Mouse (Mus musculus): ENCODE results near the gene Ypel1.

Ypel1 gene

GRCm38 (mm10) chr16:17086669-17087193 lies 17.2 kb downstream of the Ypel1 start:
- in situ Hi-C loops (cut with MseI, MboI), result no loop called here

GRCm38 (mm10) chr16:17088346-17088745 lies 18.9 kb downstream of the Ypel1 start:
- in situ Hi-C loops (cut with MseI, MboI), result no loop called here

DNA sequence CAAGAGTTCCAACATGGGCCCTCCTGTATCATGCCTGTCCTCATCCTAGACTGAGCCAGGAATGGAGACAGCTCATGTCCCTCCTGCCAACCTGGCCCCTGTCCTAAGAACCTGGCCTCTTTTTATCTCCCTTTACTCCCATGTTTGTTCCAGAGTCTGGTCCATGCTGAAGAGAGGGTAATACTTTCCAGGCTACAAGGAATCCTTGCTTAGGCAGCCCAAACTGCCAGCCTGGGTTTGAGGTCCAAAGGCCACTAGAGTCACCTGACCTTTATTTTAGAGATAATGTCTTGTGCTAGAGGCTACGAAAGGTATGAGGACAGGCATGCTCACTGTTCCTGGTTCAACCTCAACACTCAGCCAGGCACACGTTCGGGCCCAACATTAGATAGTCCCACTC lies 27.4 kb downstream of the Ypel1 start:
- in situ Hi-C loops (cut with MseI, MboI), result no loop called here

DNA sequence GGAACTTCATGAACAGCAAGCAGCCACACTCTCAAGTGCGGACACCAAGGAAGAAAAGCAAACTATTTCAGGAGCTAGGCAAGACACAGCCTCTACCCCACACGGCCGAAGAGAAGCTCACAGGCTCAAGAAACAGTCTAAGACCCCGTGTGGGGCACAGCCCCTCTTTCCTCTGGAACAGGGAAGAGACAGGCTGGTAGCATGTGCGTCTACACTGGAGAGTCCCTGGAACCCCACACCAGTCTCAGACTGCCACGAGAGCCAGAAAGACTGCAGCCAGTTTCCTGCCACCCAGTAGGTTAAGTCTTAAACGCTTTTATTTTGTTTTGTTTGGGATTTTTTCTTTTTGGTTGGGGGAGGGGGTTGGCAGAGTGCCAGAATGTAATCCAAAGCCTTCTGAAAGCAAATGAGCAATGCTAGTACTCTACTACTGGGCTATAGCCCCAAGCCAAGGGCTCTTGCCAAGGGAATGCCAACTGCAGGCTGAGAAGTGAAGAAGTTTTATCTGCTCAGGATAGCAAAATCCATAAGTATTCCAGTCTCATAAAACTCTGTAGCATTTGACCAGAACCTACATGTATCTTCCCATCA lies 33.2 kb downstream of the Ypel1 start:
- in situ Hi-C loops (cut with MseI, MboI), result no loop called here

DNA sequence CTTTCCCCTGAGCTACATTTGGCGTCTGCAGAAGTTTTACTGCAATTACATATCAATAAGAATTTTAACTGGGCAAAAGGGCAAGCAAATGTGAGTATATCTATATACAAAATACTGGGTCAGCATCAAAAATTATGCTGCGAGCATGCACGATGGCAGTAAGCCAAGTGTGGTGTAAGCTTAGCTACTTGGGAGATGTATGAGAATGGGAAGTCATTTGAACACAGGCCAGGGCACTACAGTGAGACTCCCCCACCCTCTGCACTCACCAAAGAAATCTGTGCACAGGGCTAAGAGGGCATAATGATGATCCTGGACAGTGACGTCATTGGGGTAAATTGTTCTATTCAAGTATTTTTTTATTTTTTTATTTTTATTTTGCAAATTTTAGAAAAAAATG lies 35.1 kb downstream of the Ypel1 start:
- in situ Hi-C loops (cut with MseI, MboI), result no loop called here

DNA sequence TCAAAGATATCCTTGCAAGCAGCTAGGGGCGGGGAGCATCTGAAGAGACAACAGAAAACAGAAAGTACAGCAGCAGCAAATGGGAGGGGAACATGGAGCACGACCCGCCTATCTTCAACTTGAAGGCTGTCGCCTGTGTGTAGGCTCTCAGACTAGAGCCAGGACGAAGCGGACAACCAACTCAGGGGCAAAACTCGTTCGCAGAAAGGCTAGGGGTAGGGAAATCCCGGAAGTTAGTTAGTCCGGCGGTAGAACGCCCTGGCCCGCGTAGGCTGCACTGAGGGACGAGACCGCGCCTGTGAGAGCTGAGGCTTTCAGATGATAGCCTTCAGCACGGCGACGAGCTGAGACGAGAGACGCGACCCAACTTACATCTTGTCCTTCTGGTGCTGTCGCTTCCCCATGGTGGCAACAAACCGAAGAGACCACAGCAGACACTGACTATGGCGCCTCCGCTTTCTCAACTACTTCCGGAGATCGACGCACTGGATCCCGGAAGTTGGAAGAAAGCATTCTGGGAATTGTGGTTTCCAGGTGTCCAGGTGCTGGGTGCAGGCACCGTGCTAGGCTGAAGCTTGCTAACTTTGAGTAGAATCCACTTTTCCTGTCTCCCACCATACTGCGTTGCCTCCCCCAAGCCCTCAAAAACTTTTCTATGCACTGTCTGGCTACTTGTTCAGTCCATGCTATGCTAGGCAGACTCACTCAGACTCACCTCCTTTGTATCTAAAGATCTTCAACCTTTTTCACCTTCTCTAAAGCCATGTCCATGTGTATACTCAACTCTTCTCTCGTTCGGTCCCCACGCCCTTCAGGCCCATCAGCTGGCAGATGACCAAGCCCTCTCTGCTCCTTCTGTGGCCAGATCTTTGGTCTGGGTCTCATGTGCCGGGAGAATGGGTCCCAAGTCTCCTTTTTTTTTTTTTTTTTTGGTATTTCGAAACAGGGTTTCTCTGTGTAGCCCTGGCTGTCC lies 41.6 kb downstream of the Ypel1 start, which contains the start of gene Ppil2:
Gene Ppil2 (minus strand): TSS at position 487 of the 973 bp plus-strand sequence.
- in situ Hi-C loops (cut with MseI, MboI), result no loop called here

DNA sequence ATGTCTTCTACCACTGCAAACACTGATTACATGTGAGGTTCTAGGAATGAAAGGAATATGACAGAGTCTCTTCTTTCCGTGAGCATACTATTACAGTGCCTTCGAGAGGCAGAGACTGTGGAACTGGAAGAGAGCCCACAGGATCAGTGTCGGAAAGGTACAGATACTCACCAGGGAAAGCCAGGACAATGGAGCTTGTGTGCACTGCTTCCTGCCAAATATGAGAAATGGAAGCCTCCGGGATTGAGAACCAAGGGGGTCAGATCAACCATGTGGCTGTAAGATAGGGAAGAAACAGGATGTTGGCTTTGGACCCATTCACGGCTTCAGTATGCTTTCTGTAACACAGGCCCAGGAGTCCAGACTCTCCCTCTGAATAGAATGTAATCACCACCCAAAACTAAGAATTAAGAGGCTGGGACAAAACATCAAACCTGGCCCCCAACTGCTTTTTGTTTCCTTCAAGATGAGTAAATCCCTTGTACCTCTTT lies 47.9 kb downstream of the Ypel1 start:
- in situ Hi-C loops (cut with MseI, MboI), result no loop called here

DNA sequence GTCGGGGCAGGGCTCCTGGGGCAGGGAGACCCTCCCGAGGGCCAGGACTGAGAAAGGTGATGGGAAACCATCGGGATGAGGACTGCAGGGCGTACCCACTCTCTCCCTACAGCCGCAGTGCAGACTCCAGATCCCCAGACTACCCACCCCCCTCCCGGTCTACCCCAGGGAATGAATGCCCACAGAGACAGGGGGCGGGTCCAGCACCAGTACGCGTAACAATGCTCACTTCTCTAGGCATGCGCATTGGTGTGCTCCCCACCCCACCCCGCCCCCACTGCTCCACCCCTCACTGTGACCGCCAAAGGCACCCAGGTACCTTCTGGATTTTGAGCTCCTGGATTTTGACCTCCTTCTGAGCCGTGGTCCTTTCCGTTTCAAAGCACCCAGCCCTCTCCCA lies 52.1 kb downstream of the Ypel1 start:
- in situ Hi-C loops (cut with MseI, MboI), result no loop called here

DNA sequence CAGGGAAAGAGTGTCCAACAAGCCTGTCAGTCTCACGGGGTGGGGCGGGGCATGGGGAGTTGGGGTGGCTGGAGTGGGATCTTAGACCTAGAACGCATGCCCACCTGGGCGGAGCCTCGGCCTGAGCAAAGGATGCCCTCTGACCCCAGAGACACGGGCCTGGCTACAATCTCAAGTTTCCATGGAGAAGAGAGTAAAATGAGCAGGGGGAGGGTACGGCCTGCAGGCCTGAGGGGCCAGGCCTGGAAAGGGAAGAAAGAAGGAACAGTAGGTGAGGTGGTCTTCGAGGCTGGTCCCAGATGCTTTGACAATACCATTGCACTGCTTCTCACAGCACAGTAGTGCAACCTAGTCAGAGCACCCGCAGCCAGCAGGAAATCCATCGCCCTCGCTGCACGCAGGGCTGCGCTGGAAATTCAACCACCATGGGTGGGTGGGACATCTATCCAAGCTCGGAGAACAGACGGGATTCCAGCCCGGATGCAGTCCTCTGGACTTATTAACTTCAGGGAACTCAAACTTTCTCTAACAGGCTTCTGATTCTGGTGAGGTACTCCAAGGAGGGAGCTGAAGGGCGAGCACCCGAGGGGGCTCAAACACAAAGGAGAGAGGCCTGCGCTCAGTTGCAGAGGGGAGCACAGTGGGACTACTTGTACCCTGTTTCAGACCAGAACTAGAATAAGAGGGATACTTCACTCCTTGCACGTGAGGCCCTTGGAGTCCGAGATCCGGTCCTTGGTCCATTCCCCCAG lies 54.8 kb downstream of the Ypel1 start:
- in situ Hi-C loops (cut with MseI, MboI), result no loop called here

DNA sequence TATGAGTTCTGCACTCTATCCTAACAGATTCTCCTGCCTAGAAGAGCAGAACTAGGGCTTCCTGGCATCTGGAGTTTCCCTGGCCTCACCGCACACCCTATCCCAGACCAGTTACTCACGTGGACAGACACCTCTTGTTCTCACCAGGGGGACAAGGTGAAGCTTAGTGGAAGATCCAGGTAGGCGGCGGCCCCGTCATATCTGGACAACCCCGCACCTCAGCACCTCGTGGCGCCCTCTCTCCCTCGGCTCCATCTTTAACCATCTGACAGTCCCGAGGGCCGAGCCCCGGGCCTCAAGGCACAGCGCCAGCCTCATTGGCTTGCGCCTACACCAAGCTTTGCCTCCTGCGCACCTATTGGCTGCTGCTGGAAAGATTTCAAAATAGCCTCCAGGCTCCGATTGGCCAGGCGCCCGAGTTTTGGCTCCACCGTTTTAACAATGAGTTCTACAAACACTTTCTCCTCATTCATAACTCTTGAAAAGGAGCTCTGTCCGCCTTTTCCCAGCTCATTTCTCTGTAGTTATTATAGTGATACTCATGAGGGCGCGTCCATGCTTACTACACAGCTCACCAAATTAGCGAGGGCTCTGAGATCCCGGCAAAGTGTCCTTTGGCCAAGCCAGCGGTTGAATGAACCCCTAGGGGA lies 55.5 kb downstream of the Ypel1 start, which contains the start of gene 2610318N02Rik:
Gene 2610318N02Rik (minus strand): TSS at position 297 of the 650 bp plus-strand sequence.
- in situ Hi-C loops (cut with MseI, MboI), result no loop called here

- in situ Hi-C loops (cut with MseI, MboI), result no loop called here
These were observed 57.8 kb downstream of the Ypel1 start for GRCm38 (mm10) chr16:17127292-17127691.

DNA sequence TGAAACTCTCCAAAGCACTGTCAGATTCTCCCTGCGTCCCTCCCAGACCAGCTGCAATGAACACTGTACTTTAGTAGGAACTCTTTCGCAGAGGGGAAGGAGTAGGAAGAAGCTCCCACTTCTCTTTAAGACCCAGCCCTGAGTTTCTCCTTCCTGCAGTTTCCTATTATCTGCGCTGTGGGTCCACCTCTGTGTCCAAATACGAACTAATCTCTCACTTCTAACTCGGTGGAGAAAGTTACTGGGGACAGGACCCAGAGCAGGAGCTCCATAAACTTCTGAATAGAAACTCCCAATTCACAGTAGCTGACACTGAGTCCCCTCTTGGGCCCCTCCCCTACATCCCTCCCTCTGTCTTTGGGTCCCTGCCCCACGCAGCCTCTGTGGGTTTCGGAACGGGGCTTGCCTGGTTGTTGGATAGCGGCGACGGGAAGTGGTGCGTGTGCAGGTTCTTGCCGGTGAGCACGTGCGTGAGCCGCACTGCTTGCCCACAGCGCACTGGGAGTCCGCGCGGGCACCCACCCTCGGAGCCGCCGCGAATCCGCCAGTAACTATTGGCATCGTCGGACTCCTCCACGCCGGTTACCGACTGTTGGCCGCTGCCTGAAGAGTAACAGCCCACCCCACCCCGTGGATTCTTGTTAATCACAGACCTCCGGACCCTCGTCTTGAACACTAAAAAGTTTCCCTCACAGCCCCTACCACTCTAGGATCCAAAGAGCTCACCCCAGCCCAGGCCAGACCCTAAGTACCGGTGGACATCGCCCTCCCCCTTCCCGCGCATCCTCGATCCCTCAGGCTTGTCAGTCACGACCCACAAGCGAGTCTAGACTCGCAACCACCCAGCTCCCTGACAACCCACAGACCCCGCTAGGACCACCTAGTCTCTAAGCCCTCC lies 61.9 kb downstream of the Ypel1 start:
- in situ Hi-C loops (cut with MseI, MboI), result no loop called here

- in situ Hi-C loops (cut with MseI, MboI), result no loop called here
These were observed 62.8 kb downstream of the Ypel1 start, which contains the start of gene Sdf2l1 for GRCm38 (mm10) chr16:17132089-17132905. TSS of gene Sdf2l1 (minus strand) at chr16:17132383.

DNA sequence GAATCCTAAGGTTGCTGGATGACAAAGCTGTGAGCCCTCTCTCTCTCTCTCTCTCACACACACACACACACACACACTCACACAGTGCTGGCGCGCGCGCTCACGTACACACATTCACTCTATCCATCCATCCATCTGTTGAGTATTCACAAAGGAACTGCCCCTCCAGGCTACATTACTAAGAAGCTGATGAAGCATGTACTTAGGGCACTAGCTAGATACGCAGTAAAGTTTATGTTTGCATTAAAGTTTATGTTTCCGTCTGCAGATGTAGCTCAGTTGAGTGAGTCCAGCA lies 63.4 kb downstream of the Ypel1 start:
- in situ Hi-C loops (cut with MseI, MboI), result no loop called here

Measured in mouse trophoblast stem cell (cell line).